Mouse (Mus musculus) liver, adult (tissue): ENCODE measurements around the gene Rpl23a.

Experiments used
- GATA4 ChIP-seq: IDR thresholded peaks from 2 replicates; pipeline ENCODE4 v1.6.1; 2014; ENCODE audit warnings: mild to moderate bottlenecking, low read length; ENCODE audit not compliant: insufficient replicate concordance

Gene Rpl23a

DNA sequence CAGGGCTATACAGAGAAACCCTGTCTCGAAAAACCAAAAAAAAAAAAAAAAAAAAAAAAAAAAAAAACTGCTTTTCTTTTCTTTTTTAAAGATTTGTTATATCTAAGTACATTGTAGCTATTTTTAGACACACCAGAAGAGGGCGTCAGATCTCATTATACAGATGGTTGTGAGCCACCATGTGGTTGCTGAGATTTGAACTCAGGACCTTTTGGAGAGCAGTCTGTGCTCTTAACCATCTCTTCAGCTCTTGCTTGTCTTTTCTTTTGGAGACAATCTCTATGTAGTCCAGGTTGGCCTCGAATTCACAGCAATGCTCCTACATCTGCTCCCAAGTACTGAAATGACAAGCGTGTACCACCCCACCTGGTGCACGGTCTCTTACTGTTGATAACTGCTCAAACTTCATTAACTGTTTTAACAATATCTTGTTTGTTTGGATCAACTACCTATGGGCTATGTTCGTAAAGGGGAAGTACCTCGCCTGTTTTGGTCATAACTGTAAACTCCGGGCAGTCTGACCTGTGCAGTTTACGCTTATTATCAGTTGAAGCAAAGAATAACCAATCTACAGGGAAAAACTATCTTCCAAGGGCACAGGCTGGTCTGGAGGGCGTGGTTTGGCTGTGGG, 7.5 kb downstream of the Rpl23a start:
- no peak for TF ChIP-seq GATA4

DNA sequence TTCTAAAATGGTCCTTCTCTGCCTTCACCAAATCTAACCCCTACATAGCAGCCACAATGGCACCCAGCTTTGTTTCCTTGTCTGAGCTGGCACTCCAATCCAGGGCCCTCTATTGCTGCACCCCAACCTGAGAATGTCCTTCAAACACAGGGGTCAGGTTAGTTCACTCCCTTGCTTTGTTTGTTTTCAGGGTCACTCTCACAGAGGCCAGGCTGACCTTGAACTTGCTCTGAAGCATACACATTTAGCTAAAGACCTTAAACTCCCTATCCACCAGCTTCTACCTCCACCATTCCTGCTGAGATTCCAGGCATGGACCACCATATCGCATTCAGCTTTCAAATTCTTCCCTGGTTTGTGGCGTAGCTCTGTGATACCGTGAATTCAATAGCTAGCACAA, 8.9 kb downstream of the Rpl23a start:
- no peak for TF ChIP-seq GATA4

DNA sequence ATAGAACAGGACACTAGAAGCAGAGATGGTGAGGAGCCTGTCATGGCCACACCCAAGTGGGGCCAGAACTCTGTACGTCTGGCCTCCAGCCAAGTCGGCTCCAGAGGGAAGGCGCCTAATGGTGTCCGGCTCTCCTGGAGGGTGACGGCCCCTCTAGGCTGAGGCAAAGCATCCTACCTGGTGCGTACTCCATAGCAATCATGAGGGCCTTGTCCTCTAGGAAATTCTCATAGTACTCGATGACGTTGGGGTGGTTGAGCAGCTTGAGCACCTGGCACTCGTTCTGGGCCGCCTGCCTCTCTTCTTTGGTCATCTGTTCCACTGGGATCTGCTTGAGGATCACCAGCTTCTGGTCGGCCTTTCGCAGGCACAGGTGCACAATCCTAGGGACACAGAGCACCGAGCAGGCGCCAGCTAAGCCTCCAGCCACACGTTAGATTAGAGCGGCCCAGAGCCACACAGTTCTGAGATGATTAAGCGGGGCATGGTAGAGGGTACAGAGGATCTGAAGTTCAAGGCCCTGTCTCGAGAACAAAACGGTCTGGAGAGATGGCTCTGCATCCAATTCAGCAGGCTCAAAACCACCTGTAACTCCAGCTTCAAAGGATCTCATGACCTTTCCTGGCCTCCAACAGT, 10.5 kb downstream of the Rpl23a start:
- no peak for TF ChIP-seq GATA4

DNA sequence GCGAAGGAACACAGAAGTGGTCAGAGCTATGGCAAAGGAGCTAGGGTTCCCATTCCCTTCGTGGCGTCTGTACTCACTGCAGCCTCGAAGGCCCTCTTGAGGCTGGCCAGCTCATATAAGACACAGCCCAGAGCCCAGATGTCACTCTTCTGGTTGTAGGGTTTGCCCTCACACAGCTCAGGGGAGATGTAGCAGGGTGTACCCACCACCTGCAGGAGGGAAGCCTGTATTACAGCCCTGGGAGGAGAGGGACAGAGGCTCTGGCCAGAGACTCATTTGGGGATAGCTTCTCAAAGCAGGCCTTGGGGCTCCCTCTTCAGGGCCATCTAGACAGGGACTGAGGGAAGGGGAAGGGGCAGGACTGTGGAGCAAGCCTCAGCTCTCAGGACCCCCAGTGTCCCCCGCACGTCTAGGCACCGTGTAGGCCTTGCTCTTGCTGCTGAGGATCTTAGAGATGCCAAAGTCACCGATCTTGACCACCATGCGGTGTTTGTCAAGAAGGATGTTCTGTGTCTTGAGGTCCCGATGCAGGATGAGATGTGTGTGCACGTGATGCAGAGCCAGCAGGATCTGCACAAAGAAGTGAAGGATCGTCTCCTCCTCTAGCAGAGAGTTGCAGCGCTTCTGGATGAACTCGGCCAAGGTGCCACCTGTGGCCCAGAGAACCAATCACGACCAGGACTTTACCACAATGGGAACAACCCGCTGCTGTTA, 11.2 kb downstream of the Rpl23a start:
- TF ChIP-seq GATA4 = no peak

DNA sequence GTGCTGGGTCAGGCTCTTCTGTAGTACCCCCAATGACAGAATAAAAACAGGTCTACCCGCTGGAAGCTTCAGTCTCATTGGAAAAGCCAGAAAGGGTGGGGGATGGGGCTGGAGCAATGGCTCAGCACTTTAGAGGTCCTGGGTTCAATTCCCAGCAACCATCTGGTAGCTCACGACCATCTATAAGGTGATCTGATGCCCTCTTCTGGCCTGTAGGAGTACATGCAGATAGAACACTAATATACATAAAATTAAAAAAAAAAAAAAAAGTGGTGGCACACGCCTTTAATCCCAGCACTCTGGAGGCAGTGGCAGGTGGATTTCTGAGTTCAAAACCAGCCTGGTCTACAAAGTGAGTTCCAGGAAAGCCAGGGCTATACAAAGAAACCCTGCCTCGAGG, 12.1 kb downstream of the Rpl23a start:
- TF ChIP-seq GATA4 = no peak

DNA sequence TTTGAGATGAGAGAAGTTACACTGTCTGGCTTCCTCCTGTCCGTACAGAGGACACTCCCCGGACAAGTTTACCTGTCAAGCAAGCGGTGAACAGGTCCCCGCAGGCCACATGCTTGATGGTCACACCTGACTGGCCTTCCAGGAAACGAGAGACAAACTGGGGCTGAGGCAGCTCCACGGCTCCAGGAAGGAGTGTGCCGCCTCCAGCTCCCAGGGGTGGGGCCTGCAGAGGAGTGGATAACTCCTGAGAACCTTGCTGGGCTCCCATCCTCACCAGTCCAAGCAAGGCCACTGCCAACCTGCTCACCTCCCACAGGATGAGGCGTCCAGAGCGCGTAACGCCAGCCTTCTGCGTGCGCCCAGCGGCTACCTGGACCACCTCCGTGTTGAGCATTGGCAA, 13.1 kb downstream of the Rpl23a start:
- no peak for TF ChIP-seq GATA4

DNA sequence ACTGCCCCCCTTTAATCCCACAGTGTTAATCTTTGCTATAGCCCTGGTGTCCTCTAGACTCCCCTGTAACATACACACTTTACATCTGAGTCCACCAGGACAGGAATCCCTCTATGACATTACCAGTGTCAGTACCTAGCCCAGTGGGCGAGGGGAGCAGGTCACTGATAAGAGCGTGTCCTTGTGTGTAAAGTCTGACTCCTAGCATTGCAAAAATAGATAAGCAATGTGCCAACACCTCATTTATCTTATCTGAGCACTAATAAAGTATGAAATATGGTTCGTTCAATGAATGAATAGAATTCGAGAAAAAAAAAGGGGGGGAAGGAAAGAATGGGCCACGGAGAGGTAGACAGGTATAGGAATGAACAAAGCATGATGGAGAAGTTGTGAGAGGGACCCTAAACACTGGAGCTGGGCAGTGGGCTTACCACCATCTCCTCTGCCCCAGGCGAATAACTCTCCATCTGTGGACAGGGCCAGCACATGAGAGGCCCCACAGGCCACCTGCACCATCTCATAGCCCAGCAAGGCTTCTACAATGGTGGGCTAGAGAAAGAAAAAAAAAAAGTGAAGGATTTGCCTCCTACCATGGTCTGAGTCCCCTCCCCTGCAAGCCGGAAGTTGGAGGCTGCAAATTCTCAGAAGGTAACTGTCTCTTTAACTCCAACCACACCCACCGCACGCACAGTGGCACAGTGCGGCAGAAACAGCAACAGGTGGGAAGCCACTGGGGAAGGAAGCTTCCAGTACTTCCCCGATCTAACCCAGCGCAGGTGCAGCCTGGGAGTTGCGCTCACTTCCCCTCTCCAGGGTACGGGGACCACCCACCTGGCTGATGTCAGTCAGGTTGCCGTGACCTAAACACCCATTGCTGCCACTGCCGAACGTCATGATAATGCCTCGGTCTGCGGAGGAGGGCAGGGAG, 14.6 kb downstream of the Rpl23a start:
- no peak for TF ChIP-seq GATA4

DNA sequence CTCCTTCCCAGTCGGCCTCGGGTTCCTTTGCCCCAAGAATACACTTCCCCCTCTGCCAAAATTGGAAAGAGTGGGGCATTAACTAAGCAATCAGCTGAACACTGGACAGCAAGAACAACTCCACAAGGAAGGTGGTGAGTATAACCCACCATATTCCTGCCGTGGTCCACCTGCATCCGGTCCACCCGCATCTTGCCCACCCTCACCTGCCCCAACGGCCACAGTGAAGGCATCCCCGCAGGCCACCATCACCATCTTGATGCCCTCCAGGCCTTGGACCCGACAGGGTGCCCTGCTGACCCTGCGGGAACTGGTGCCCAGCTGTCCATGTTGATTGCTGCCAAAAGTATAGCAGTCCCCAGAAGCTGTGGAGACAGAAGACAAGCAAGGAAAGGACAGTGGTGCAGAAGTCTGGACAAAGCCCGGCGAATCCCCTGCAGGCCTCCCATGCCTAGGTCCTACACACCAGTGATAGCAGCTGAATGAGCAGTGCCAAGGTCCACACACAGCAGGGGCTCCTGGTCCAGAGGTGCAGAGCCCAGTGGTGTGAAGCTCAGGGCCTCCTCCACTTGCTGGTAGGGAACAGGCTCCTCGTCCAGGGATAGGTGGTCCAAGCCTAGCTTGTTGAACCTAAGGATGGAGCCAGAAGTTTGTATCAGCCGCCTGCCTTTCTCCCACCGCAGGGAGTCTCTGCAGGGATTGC, 16.0 kb downstream of the Rpl23a start:
- no peak for TF ChIP-seq GATA4

DNA sequence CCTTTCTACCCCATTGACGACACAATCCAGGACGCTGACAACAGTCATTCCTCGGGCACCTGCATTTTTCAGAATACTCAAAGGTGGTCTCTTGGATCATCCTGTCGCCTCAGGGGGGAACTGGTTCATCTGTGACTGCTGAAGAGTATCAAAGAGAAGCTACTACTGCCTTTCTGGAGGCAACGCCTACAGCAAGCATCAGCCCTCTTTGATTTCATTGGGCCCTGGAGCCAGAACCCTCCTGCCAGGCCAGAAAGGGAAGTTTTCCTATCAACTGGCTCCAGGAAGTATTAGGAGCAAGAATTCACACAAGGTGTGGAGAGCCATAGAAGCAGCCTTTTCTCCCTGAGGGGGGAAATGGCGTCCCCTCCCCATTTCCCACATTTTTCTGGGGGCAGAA, 16.7 kb downstream of the Rpl23a start:
- no peak for TF ChIP-seq GATA4

DNA sequence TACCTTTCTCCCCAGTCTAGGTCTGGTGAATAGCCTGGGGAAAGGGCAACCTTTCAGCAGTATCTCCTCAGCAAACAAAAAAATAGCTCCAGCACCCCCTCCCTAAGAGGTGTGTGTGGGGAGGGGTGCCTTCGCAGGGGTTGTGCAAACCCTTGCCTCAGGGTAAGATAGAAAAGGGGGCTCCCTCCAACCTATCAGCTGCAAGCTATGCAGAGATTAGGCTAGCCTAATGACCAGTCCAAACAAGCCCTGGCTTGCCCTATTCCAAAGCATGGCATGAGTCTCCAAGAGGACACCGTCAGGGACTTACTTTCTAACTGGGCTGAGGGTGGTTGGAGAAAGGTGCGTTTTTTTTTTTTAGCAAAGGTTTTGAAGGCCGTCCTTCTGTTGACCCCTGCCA, 17.2 kb downstream of the Rpl23a start:
- no peak for TF ChIP-seq GATA4

DNA sequence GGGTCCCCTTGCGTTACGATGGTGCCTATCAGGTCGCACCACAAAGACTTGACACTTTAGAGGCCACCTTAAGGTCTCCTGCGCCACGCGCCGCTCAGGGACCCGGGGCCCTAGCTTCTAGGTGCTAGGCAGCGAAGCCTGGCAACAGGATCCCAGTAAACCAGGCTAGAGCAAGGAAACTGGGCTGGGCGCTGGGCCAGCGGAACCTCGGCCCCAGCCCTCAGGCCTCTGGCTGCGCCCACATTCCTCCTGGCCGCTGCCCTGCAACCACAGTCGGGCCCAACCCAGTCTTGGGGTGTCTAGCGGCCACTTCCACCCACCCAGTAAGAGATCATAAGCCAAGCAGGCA, 17.6 kb downstream of the Rpl23a start:
- TF ChIP-seq GATA4 = no peak

DNA sequence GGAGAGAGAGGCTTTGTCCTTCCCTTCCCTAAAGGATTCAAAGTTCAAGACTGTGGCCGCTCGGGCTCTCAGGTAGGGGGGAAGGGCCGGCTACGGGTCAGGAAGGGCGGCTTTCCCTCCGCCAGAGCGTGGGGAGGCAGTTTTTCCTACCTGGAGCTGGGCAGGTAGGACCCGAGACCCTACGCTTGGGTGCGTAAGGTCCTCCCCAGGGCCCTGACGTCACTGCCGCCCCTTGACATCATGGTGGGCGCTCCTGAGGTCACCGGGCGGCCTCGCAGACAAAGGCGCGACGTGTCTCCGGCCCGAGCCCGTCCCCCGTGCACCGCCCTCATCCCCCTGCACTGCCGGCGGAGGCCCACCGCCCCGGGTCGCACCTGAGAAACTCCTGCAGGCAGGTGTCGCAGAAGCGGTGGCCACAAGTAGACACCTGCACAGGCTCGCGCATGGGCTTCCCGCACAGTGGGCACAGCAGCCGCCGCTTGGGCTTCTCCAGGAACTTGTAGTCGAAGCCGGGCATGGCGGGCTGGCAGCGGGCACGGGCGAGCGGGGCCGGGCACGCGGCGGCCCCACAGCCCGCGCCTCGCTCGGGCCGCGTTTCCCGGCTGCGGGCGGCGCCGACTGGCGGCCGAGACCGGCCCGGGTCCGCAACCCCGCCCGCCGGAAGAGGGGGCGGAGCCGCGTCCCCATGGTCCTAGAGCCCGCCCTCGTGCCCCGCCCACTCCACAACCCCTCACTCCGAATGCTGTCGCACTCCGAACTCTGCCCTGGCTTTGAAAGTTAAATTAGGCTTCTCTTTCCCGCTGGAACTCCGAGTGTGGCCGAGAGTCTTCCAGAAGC, 18.2 kb downstream of the Rpl23a start, which contains the start of gene Traf4:
Gene Traf4, minus strand, starts transcription at position 666 of the 837 bp plus-strand sequence.
- no peak for TF ChIP-seq GATA4

DNA sequence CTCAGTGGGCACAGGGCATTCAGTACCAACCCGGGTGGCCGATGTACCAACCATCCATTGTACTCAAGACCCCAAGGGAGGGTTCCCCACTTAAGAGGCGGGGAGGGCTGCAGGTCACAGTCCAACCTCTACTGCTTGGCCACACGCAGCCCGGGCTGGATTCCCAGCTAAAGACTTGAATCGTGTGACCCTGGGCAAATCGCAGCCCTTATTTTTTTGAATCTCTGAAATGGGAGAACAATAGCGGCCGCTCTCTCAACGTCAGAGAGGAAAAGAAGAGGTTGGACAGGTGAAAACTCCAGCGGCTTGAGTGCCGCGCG, 18.8 kb downstream of the Rpl23a start:
- no peak for TF ChIP-seq GATA4
